Mouse (Mus musculus) erythroblast, embryonic 14.5 days (primary cell): ENCODE results near the gene Nsmce1. TPM values are rescaled to one million over a fixed set of nuclear protein-coding genes. Genes with fewer than 3 reads are reported as not detected.
A peak's percentile ranks its signal among the peaks of the same experiment; 100 is the strongest.

ENCODE experiments used
- H3K27me3 ChIP-seq: 2 replicates; pipeline ENCODE4 v1.6.1; 2012; ENCODE audit warnings: inconsistent platforms; ENCODE audit not compliant: control insufficient read depth
- H3K36me3 ChIP-seq: 2 replicates; pipeline ENCODE4 v1.6.1; 2012; ENCODE audit warnings: mild to moderate bottlenecking, inconsistent platforms; ENCODE audit not compliant: control insufficient read depth
- H3K4me1 ChIP-seq: 2 replicates; pipeline ENCODE4 v1.6.1; 2012; ENCODE audit warnings: inconsistent platforms; ENCODE audit not compliant: control insufficient read depth
- H3K4me3 ChIP-seq: replicated peaks from 2 replicates; pipeline ENCODE3; 2012; ENCODE audit warnings: moderate library complexity, mild to moderate bottlenecking, inconsistent platforms
- H3K9me3 ChIP-seq: 2 replicates; pipeline ENCODE4 v1.6.1; 2012; ENCODE audit warnings: low read length, inconsistent platforms, mixed read lengths; ENCODE audit not compliant: control insufficient read depth
- GATA1 ChIP-seq: IDR thresholded peaks from 2 replicates; pipeline ENCODE4 v1.6.1; 2012; ENCODE audit warnings: low read length, inconsistent platforms, mixed read lengths
- TAL1 ChIP-seq: IDR thresholded peaks from 3 replicates; pipeline ENCODE4 v1.6.1; 2012; ENCODE audit warnings: low read length, inconsistent platforms, mixed read lengths
- polyA plus RNA-seq: library from polyadenylated mRNA; stranded (reverse); fragments of >175 nt; gene quantifications from 2 replicates; pipeline ENCODE4 v1.2.3, GENCODE M21; 2012

Gene Nsmce1
- polyA plus RNA-seq, 1 experiment: 2.9 TPM

- Histone ChIP-seq H3K36me3 (no peaks in the 10 kb centered on the region), H3K4me1 (peaks cover 38% of the 10 kb centered on the region), H3K4me3 (no peak overlapping the region), H3K27me3 (no peaks in the 10 kb centered on the region), H3K9me3 (no peaks in the 10 kb centered on the region)
- TF ChIP-seq TAL1 (no peak), GATA1 (no peak)
Observed at GRCm38 (mm10) chr7:125495864-125496440, 4.6 kb upstream of the Nsmce1 start.

DNA sequence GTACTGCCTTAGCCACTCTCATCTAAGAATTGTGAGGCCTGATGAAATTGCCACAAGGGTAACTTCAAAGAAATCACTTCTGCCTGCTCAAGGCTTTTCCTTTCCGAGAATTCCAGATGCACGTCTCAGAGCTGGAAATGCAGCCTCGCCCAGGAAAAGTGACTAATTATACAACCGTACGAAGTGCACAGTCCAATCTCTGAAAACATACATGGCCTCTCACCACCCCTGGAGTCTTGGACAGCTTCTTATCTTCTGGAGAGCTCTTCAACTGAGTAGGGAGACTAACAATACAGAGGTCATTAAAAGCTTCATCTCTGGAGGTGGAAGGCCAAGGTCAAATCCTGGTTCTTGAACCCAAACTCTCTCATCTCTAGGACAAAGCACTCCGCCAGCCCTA is 1.2 kb upstream of the Nsmce1 start:
- TF ChIP-seq TAL1 (no peak), GATA1 (no peak)
- Histone ChIP-seq H3K27me3 (no peaks in the 10 kb centered on the region), H3K9me3 (no peaks in the 10 kb centered on the region), H3K4me1 (peaks cover 58% of the 10 kb centered on the region), H3K4me3 (no peak overlapping the region), H3K36me3 (peaks cover 21% of the 10 kb centered on the region)

GRCm38 (mm10) chr7:125491760-125492159 is 364 bp upstream of the Nsmce1 start:
- H3K27me3 ChIP-seq: no peaks in the 10 kb centered on the region
- H3K4me3 ChIP-seq: peak overlapping the region; percentile 80
- H3K4me1 ChIP-seq: peaks cover 66% of the 10 kb centered on the region
- no peaks in the 10 kb centered on the region for H3K9me3 ChIP-seq
- H3K36me3 ChIP-seq: peaks cover 24% of the 10 kb centered on the region
- TF ChIP-seq GATA1 (no peak), TAL1 (no peak)

- no peaks in the 10 kb centered on the region for H3K27me3 ChIP-seq
- H3K4me3 ChIP-seq: no peak overlapping the region
- peaks cover 85% of the 10 kb centered on the region for H3K4me1 ChIP-seq
- H3K36me3 ChIP-seq: peaks cover 45% of the 10 kb centered on the region
- no peaks in the 10 kb centered on the region for H3K9me3 ChIP-seq
- TF ChIP-seq GATA1 (no peak), TAL1 (no peak)
Observed at GRCm38 (mm10) chr7:125489636-125490035, 1.8 kb downstream of the Nsmce1 start.

- peaks cover 86% of the 10 kb centered on the region for H3K4me1 ChIP-seq
- H3K9me3 ChIP-seq: no peaks in the 10 kb centered on the region
- H3K36me3 ChIP-seq: peaks cover 54% of the 10 kb centered on the region
- no peak overlapping the region for H3K4me3 ChIP-seq
- TF ChIP-seq TAL1: no peak
- TF ChIP-seq GATA1: no peak
- H3K27me3 ChIP-seq: no peaks in the 10 kb centered on the region
Observed at GRCm38 (mm10) chr7:125488706-125489105, 2.7 kb downstream of the Nsmce1 start.

DNA sequence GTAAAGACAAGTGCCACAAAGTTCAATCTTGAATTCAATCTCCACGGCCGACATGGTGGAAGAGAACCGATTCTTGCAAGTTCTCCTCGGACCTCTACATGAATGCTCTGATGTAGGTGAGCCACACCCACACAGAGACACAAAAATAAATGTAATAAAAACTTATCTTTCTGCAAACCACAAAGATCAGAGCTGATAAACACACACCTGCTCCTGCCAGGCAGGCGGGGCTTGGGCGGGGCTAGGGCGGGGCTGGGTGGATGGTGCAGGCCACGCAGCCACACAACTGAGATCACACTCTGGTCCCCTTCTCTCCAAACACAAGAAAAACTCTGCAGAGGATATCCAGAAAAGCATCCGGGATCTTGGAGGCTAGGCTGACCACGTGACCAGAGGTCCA is 4.3 kb downstream of the Nsmce1 start:
- Histone ChIP-seq H3K27me3 (no peaks in the 10 kb centered on the region), H3K4me1 (peaks cover 80% of the 10 kb centered on the region), H3K36me3 (peaks cover 69% of the 10 kb centered on the region), H3K4me3 (no peak overlapping the region), H3K9me3 (no peaks in the 10 kb centered on the region)
- no peak for TF ChIP-seq TAL1
- TF ChIP-seq GATA1: peak; percentile 39; the same call in 1 of the 2 replicates

DNA sequence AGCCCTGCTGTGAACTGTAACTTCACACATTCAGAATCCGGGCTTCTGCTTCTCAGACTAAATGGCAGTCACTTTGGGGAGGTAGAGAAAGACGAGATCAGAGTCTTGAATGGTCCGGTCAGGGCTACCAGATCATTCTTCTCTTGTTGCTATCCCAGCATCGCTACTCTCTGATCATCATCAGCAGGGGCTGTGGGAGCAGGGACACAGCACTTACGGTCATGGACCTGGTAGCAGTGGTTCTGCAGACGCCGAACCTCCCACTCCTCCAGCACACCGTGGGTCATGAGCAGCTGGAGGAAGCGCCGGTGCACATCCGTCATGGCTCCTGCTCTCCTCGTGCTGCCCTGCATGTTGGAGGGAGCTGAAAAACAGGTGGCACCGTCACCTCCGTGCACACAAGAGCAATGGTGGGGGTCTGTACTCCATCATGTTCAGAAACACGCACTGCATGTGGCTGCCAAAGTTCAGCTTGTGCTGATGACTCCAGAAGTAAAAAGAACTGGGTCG is 5.2 kb downstream of the Nsmce1 start:
- H3K36me3 ChIP-seq: peaks cover 79% of the 10 kb centered on the region
- TF ChIP-seq GATA1 (no peak), TAL1 (no peak)

DNA sequence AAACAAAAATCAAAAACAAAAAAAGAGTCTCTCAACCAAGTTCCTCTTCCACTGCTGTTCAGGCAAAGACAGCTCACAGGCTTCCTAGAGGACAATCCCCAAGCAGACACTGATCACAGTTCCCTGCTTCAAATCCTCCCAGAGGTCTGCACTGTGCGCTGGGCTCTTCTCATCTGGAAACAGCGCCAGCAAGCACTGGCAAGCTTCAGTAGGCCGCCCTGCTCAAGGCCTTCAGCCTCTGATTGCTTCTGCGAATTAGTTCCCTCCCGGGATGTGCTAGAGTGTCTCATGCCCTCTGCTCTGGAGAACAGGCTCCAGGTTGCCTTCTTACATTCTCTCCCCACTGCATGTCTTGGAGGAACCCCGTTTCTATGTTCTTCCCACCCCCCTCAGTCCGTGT is 6.6 kb downstream of the Nsmce1 start:
- TF ChIP-seq TAL1: no peak
- TF ChIP-seq GATA1: no peak
- Histone ChIP-seq H3K4me1 (peaks cover 77% of the 10 kb centered on the region), H3K9me3 (no peaks in the 10 kb centered on the region), H3K4me3 (no peak overlapping the region), H3K27me3 (no peaks in the 10 kb centered on the region), H3K36me3 (peaks cover 87% of the 10 kb centered on the region)

More for the DNA sequence above, 5.2 kb downstream of the Nsmce1 start:
- peaks cover 75% of the 10 kb centered on the region for H3K4me1 ChIP-seq
- H3K27me3 ChIP-seq: no peaks in the 10 kb centered on the region
- H3K4me3 ChIP-seq: no peak overlapping the region
- no peaks in the 10 kb centered on the region for H3K9me3 ChIP-seq

DNA sequence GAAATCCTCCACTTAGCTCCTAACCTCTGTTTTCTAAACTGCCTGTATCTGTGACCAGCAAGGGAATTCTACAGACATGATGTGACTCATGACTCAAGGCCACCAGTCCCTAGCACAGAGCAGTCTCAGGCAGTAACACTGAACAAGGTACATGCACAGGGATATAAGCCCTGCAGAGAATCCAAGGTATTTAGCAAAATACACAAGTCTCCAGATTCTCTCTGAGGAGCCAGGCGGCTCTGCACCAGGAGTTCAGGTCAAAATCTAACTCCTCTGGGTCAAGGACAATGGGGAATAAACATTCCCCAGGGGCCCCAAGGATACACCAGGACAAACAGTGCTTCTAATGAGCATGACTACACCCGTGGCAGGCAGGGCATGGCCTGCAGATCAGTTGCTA is 8.5 kb downstream of the Nsmce1 start:
- peaks cover 88% of the 10 kb centered on the region for H3K36me3 ChIP-seq
- no peak overlapping the region for H3K4me3 ChIP-seq
- no peaks in the 10 kb centered on the region for H3K27me3 ChIP-seq
- H3K4me1 ChIP-seq: peaks cover 72% of the 10 kb centered on the region
- no peak for TF ChIP-seq GATA1
- no peak for TF ChIP-seq TAL1
- no peaks in the 10 kb centered on the region for H3K9me3 ChIP-seq
